Mouse (Mus musculus) liver, embryonic 14.5 days (tissue): ENCODE results near the gene Aqp12. TPM values are rescaled to one million over a fixed set of nuclear protein-coding genes. Genes with fewer than 3 reads are reported as not detected.
A peak's percentile ranks its signal among the peaks of the same experiment; 100 is the strongest.

Experiments
- ATAC-seq: fragments of 200-750 bp; cut with Nextera tagmentation; 2 replicates; pipeline ENCODE4 v1.8.0; 2017; ENCODE audit warnings: moderate number of reproducible peaks, mild to moderate bottlenecking, moderate library complexity; ENCODE audit not compliant: insufficient read depth
- DNase-seq, 3 experiments: peaks; one replicate each; pipeline ENCODE4 v3.0.0-alpha.2; 2012 to 2013; ENCODE audit warnings: low read depth in 3 of 3, low spot score in 3 of 3
- H3K27ac ChIP-seq: fragments of 300-500 bp; sonication (generic); 2 replicates; pipeline ENCODE4 v1.5.1; 2014; ENCODE audit warnings: moderate library complexity, mild to moderate bottlenecking, control low read depth, inconsistent platforms
- H3K27me3 ChIP-seq: fragments of 300-500 bp; sonication (generic); 2 replicates; pipeline ENCODE4 v1.6.1; 2014; ENCODE audit warnings: mild to moderate bottlenecking, low read length, moderate library complexity; ENCODE audit not compliant: control insufficient read depth, insufficient read depth
- H3K36me3 ChIP-seq: fragments of 300-500 bp; sonication (generic); replicated peaks from 2 replicates; pipeline ENCODE4 v1.6.1; 2014; ENCODE audit warnings: low read depth; ENCODE audit not compliant: control insufficient read depth, insufficient read depth
- H3K4me1 ChIP-seq, 2 experiments: fragments of 200-500 bp in 1 of 2; fragments of 300-500 bp in 1 of 2; sonication (generic) in 1 of 2; replicated peaks; 2 replicates each; pipeline ENCODE4 v1.6.1; 2012 to 2014; ENCODE audit warnings: antibody characterized with exemption in 1 of 2, inconsistent platforms in 1 of 2, low read length in 1 of 2; ENCODE audit not compliant: control insufficient read depth in 2 of 2, insufficient read depth in 2 of 2
- H3K4me2 ChIP-seq: fragments of 300-500 bp; sonication (generic); 2 replicates; pipeline ENCODE4 v1.6.1; 2014; ENCODE audit warnings: low read depth, mild to moderate bottlenecking, control low read depth, moderate library complexity
- H3K4me3 ChIP-seq, 2 experiments: fragments of 200-500 bp in 1 of 2; fragments of 300-500 bp in 1 of 2; sonication (generic) in 1 of 2; 2 replicates each; pipeline ENCODE4 v1.5.1; 2012 to 2014; ENCODE audit warnings: low read depth in 2 of 2, low read length in 2 of 2, mild to moderate bottlenecking in 2 of 2, control low read depth in 1 of 2, inconsistent platforms in 1 of 2, moderate library complexity in 1 of 2; ENCODE audit not compliant: insufficient read depth in 1 of 2
- H3K9ac ChIP-seq: fragments of 300-500 bp; sonication (generic); replicated peaks from 2 replicates; pipeline ENCODE4 v1.6.1; 2014; ENCODE audit warnings: mild to moderate bottlenecking, control low read depth, moderate library complexity
- H3K9me3 ChIP-seq: fragments of 300-500 bp; sonication (generic); 2 replicates; pipeline ENCODE4 v1.6.1; 2016; ENCODE audit warnings: low read length, mixed read lengths; ENCODE audit not compliant: control insufficient read depth
- CTCF ChIP-seq: IDR thresholded peaks from 2 replicates; pipeline ENCODE4 v1.5.1; 2016; ENCODE audit warnings: antibody characterized with exemption, low read depth, control low read depth
- EP300 ChIP-seq: IDR thresholded peaks from 2 replicates; pipeline ENCODE4 v1.6.1; 2016; ENCODE audit warnings: antibody characterized with exemption, low read depth
- WGBS: fragments of 180-500 bp; shearing (Covaris S2); extraction: QIAGEN DNeasy Blood & Tissue Kit; methylation state at CpG from one replicate; pipeline ENCODE4 v1.1.7; 2014; ENCODE audit not compliant: insufficient replicate concordance; 5-methylcytosine and 5-hydroxymethylcytosine counted together
- polyA plus RNA-seq, 2 experiments: library from polyadenylated mRNA; depleted of rRNA in 1 of 2; stranded (reverse) in 1 of 2; unstranded in 1 of 2; fragments of >200 nt; fragmentation: Nextera tagmentation in 1 of 2; extraction: Ambion mirVana in 1 of 2; gene quantifications; 2 replicates each; pipeline versions ENCODE4 v1.2.1 to v1.2.3; 2012 to 2014

Aqp12 gene
- polyA plus RNA-seq, 2 experiments, result not detected

DNA sequence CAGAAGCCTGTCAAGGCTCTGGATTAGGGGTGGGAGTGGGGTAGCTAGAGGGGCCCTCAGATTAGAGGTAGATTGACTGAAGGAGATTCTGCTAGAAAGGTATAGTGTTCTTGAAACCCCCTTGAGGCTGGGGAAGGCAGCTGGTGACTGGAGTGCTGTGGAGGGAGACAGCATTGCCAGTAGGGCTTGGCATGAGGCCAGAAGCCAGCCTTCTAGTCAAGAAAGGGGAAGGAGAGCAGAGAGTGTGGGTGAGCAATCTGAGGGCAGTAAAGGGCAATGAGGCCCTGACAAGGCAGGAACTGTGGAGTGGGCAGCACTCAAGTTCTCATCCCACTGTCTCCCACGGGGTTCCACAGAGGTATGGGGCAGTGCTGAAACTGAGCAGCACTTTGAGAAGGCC lies 33.3 kb upstream of the Aqp12 start:
- WGBS, result 23% methylated on average over 1 of the region's 1 CpGs
- no peak for ATAC-seq
- DNase-seq, result peak in 2 of 3 experiments; percentile 14
- Histone ChIP-seq H3K9me3 (no peaks in the 10 kb centered on the region), H3K4me2 (no peak overlapping the region), H3K27ac (no peak overlapping the region), H3K36me3 (no peaks in the 10 kb centered on the region), H3K27me3 (no peaks in the 10 kb centered on the region), H3K4me1 (no peaks in the 10 kb centered on the region), H3K4me3 (no peak overlapping the region), H3K9ac (no peak overlapping the region)
- TF ChIP-seq CTCF (no peak), EP300 (no peak)

DNA sequence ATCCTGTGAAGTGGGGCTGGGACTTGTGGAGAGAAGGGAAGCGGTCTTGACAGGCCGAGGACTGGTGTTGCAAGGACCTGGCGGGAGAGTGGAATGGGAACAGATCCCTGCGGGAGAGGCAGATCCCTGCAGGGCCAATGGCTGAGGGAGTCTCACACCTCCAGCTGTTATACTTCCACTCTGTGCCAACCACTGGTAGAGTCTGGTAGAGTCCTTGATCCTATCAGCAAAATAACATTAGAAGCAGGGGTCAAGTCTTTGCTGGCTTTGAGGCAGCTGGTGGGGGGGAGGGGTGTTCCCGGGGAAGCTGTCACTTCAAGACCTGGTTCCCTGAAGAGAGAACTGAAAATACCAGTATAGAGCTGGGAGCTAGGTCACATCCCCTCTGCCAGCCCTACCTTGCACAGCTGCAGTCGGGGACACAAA lies 30.0 kb upstream of the Aqp12 start:
- no peak for TF ChIP-seq CTCF
- TF ChIP-seq EP300, result no peak
- no peak overlapping the region for H3K9ac ChIP-seq
- H3K27me3 ChIP-seq, result no peaks in the 10 kb centered on the region
- H3K4me2 ChIP-seq, result no peak overlapping the region
- ATAC-seq, result no peak
- no peaks in the 10 kb centered on the region for H3K36me3 ChIP-seq
- no peak for DNase-seq
- WGBS, result 53% methylated on average over 6 of the region's 6 CpGs
- H3K9me3 ChIP-seq, result no peaks in the 10 kb centered on the region
- no peak overlapping the region for H3K4me3 ChIP-seq
- H3K27ac ChIP-seq, result no peak overlapping the region
- H3K4me1 ChIP-seq, result no peaks in the 10 kb centered on the region

DNA sequence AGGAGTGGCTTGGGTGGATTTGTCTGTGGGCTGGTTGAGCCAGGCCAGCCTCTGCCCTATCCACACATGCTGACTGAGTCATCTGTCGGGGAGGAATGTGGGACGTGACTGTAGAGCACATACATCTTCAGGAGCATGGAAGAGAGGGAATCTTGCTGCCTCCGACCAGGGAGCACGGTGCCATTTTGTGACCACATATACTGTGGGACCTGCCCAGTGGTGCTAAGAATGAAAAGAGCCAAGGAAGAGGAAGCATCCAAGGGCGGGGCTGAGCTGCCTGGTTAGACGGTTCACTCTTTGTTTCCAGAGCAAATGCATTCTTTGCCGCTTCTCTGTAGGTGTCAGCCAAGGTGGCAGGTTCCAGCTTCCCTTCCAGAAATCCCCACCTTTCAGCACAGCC lies 27.5 kb upstream of the Aqp12 start:
- 39% methylated on average over 7 of the region's 7 CpGs for WGBS

DNA sequence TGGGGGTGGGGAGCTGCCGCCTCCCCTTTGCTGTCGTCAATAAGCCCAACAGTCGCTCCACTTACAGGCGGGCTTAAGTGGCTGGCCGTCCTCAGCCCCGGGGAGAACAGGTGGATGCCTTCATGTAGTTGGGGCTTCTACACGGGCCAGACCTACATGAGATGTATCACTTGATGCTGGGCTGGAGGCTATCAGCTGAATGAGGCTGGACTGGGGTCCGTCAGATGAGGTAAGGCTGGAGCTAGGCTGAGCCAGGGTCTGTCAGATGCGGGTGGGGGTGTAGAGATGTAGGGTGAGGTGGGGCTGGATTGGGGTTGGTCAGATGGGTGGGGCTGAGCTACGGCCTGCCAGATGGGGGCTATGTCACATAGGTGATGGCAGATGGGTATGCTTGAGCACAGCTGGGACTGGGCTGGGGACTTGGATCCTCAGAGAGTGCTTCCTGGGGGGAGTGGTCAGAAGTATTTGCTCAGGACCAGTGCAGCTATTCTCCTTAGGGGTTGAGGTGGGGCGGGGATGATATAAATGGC lies 27.0 kb upstream of the Aqp12 start:
- Histone ChIP-seq H3K4me3 (no peak overlapping the region), H3K9ac (no peak overlapping the region), H3K27me3 (no peaks in the 10 kb centered on the region), H3K4me2 (no peak overlapping the region), H3K9me3 (no peaks in the 10 kb centered on the region), H3K4me1 (0 out of 4 replicates have a peak, but pooled peaks cover 0 to 2% of the 10 kb centered on the region in 2 experiments), H3K27ac (no peak overlapping the region), H3K36me3 (no peaks in the 10 kb centered on the region)
- no peak for DNase-seq
- WGBS, result 46% methylated on average over 11 of the region's 11 CpGs
- no peak for TF ChIP-seq CTCF
- no peak for TF ChIP-seq EP300
- no peak for ATAC-seq

More for the DNA sequence above, 27.5 kb upstream of the Aqp12 start:
- Histone ChIP-seq H3K4me2 (no peak overlapping the region), H3K4me3 (no peak overlapping the region), H3K9me3 (no peaks in the 10 kb centered on the region), H3K36me3 (no peaks in the 10 kb centered on the region), H3K9ac (no peak overlapping the region), H3K27me3 (no peaks in the 10 kb centered on the region), H3K27ac (no peak overlapping the region), H3K4me1 (0 out of 4 replicates have a peak, but pooled peaks cover 0 to 2% of the 10 kb centered on the region in 2 experiments)
- no peak for ATAC-seq
- TF ChIP-seq CTCF, result no peak
- no peak for TF ChIP-seq EP300
- no peak for DNase-seq

DNA sequence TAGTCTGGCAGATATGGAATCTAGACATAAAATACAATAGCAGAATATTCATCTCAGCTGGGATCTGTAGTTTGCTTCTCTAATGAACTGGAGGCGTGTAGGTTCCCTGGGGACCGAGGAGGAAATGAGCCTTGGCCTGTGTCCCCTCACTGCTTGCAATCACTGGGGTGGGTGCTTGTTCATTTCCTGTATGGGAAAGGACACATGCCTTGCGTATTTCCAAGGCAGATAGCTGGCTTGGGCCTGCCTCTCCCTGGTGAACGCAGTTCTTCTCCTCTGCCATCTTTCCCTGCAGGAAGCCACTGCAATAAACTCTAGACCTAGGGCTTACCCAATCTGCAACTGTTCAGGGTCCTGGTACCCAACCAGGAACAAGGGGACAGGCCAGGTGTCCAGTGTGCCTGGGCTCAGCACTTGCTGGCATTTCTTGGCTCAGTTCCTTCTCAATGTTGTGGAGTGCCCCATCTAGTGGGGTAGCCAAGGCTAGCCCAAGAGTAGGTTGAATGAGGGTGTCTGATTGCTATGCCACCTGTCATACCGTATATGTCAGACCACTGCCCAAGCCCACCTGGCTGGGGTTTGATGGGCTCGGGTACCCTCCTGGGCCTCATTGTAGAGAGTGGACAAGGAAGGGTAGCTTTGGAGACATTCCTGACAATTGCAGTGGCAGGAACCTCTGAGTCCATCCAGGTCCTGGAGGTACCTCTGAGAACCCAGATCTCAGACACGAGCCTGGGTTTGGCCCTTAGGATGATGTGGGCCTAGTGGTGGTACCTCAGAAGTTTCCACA lies 24.9 kb upstream of the Aqp12 start:
- Histone ChIP-seq H3K4me3 (no peak overlapping the region), H3K9me3 (no peaks in the 10 kb centered on the region), H3K27ac (no peak overlapping the region), H3K9ac (no peak overlapping the region), H3K27me3 (no peaks in the 10 kb centered on the region), H3K4me1 (0 out of 4 replicates have a peak, but pooled peaks cover 0 to 2% of the 10 kb centered on the region in 2 experiments), H3K36me3 (no peaks in the 10 kb centered on the region), H3K4me2 (no peak overlapping the region)
- DNase-seq (no peak), ATAC-seq (no peak)
- 55% methylated on average over 7 of the region's 7 CpGs for WGBS
- no peak for TF ChIP-seq EP300
- TF ChIP-seq CTCF, result no peak
